Mouse (Mus musculus): Measurements from ENCODE around the gene Vmn1r169.
"Not testable (repeated sequence)": the region's sequence is repeated elsewhere in the genome, so short reads cannot be mapped to it uniquely, and the experiment has no call there.

The Vmn1r169 gene

DNA sequence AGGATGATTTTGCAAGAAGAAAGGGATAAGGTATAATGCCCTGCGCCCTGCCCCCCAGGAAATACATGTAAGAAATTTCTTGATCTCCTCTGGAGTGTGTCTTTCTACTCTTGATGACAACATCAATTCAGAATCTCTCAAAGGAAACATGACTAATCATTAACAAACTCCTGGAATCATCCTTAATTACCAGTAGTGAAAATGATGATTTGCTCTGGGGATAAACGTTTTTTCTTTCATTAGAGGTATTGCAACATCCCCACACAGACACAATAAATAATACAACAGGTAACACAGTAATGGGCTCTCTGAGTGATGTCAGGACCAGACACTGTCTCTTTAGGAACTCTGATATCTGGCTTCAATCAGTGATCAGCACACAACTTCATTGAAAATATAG is at the start of gene Vmn1r169:
Gene Vmn1r169 (plus strand): TSS at position 301 of the 400 bp plus-strand sequence.
- DNase-seq (ENCODE audit: low spot score in 2 of 2): not testable (repeated sequence)

DNA sequence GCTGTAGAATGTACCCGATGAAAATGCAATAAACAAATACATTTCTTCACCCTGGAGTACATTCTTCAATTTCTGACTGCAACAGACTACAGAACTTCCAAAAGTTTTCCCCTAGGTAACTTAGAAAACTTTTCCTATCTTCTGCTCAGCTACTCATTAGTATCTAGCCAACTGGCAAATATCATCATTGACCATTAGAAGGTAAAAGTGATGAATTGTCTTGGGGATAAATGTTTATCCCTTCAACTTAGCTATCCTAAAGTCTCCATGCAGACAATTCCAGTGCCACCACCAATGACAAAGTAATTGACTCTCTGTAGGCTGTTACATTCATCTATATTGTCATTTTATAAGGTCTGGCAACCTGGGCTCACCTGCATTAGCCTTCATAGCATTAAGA is 35.9 kb upstream of the Vmn1r169 start, which contains the start of gene Vmn1r168:
Gene Vmn1r168 (plus strand): TSS at position 301 of the 400 bp plus-strand sequence.
- not testable (repeated sequence) for DNase-seq (ENCODE audit: low spot score in 2 of 2)

DNA sequence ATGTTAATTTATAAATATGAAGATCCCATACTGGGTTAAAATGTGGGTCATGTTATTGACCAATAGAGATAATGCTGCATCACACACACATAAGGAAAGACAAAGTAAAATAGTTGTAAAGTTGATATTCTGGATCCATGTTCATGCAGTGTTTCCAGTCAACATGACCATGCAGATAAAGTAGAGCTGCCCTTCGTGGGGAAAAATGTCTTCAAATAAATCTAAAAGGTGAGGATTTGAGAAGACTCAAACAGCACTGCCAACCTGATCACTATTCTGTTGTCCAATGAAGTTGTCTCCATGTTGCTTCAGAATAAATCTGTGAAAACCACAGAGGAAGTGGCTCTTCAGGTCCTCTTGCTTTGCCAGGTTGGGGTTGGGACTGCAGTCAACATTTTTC is 30.5 kb downstream of the Vmn1r169 start, which contains the start of gene Vmn1r170:
Gene Vmn1r170 (plus strand): TSS at position 301 of the 400 bp plus-strand sequence.
- not testable (repeated sequence) for DNase-seq (ENCODE audit: low spot score in 2 of 2)
